Mouse (Mus musculus) frontal cortex, postnatal 36 days (tissue): ENCODE measurements at regions not wholly inside any gene's neighbourhood (a gene's known extent, or its start where the extent isn't known, plus 50 kb on each side); places are given as distances from the start of the nearest gene placed in this dataset.

Experiments
- DNase-seq, 2 experiments: peaks; one replicate each; pipeline ENCODE4 v3.0.0; 2022; ENCODE audit warnings: low spot score in 2 of 2

GRCm38 (mm10) chr16:69515122-69515521 is 348.4 kb downstream of the Speer2 start:
- no peak for DNase-seq

GRCm38 (mm10) chr16:69477317-69477716 is 386.2 kb downstream of the Speer2 start:
- no peak for DNase-seq

DNA sequence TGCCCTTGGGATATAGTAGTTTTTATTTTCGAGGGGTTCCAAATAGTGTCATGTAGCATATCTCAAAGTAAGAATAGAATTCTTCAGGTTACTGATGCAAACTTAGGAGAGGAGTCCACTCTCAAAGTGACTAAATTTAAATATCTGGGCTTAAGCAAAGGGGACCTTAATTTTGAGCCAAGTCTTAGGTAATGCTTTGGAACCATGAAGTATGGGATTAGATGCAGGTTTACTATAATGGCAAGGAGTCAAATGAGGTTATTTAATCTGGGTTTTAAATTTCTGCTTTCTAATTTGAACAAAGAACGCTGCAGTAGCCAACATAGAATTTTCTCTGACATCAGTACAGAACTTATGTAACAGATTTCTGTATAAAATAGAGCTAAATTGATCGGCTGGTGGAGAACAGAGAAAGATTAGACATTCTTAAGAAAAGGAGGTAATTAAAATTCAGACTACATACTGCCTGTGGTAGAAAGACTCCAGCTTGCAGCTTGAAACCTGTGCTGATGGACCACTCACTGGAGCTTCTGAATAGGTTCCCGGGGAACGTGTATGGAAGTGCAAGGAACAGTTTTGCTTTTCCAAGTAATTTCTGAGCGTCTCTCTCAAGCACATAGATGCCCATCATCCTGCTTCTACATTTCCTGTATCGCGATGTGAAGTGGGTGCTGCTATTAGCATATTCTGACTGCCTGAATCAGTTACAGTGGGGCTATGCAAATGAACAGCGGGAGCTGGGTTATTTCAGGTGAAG is 394.3 kb downstream of the Speer2 start:
- DNase-seq = peak; percentile 37 to 65

DNA sequence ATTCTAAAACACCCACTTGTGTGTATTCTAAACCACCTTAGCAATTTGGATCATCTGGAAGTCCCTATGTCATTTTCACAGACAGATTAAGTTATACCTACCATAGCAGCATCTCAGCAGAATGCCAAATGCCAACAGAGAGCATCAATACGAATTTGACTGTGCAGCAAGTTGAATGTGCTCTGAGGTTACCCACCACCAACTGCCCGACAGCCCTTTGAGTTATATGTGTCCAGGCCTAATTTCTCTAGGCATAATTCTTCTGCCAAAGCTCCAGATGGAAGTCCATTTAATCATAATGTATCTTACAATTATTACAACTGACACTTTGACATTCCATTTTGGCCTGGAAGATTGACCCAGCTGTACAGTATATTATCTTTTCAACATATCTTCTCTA is 404.4 kb downstream of the Speer2 start:
- DNase-seq = no peak

- DNase-seq = no peak
Measured at GRCm38 (mm10) chr16:69424661-69425634, 438.6 kb downstream of the Speer2 start.
